ENCODE assay signal across 1 mouse cellular context in the genomic region with DNA sequence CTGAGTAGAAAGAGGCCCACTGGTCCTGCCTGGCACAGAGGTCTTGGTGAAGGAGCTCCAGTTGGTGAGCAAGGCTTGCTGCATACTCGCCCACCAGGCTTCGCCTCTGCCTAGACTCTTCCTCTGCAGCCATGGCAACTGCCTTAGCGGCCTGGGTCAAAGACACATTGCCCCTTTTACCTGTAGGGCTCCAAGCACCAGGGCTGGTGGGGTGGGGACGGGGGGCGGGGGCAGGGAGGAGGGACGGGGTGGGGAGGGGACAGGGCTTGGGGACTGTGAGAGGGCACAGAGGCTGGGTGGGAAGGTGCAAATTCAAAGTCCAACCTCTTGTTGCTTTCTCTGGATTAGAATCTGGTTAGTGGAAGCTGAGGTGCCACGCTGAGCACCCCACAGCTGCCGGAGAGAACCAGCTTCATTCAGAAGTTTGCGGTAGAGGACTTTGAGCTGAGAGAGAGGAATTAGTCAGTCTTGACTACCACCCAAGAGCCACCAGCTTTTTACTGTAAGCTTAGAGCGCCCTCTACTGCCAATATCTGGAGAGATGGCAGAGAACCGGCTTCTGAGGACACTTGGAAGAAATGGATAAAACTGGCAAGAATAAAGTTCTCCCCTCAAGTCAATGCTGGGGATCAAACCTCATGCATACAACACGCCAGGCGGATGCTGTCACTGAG.
TF ChIP-seq lines count a peak whose summit lies in the region.

No protein-coding gene starts in this region.

TF ChIP-seq in CH12.LX, 34 proteins besides CTCF, POLR2A, EP300 and RAD21 (continued from another document):
- TF ChIP-seq NELFE (IDR thresholded peaks at IDR 0.05; ENCODE audit: low read depth, low read length), result peak; percentile 49; the same call in 1 of the 2 replicates
- TF ChIP-seq SMC3 (IDR thresholded peaks at IDR 0.05; ENCODE audit: low read depth, low read length), result peak; percentile 73
